Mouse (Mus musculus) G1E (cell line): ENCODE data around the gene Gm1673. TPM values are rescaled to one million over a fixed set of nuclear protein-coding genes. Genes with fewer than 3 reads are reported as not detected.

Experiments
- ATAC-seq: 2 replicates; pipeline ENCODE4 v1.8.0; 2016; ENCODE audit warnings: mild to moderate bottlenecking; ENCODE audit not compliant: insufficient number of reproducible peaks, poor library complexity, low FRiP score, severe bottlenecking; ENCODE audit errors: extremely low read depth
- DNase-seq: peaks from one replicate; pipeline ENCODE4 v3.0.0; 2012; ENCODE audit warnings: low spot score
- H3K27me3 ChIP-seq: 2 replicates; pipeline ENCODE4 v1.6.1; 2012; ENCODE audit warnings: mild to moderate bottlenecking, low read length, inconsistent platforms; ENCODE audit not compliant: insufficient read depth
- H3K36me3 ChIP-seq: replicated peaks from 2 replicates; pipeline ENCODE3; 2012; ENCODE audit warnings: mild to moderate bottlenecking, inconsistent platforms
- H3K4me1 ChIP-seq: 2 replicates; pipeline ENCODE4 v1.6.1; 2012; ENCODE audit warnings: low read depth, low read length, inconsistent platforms, mixed read lengths; ENCODE audit not compliant: insufficient read depth
- H3K4me3 ChIP-seq: 2 replicates; pipeline ENCODE4 v1.5.1; 2012; ENCODE audit warnings: low read depth, mild to moderate bottlenecking, inconsistent platforms, low read length, moderate library complexity, mixed read lengths
- H3K9me3 ChIP-seq: replicated peaks from 2 replicates; pipeline ENCODE4 v1.6.1; 2012; ENCODE audit warnings: inconsistent platforms
- CTCF ChIP-seq: IDR thresholded peaks from 2 replicates; pipeline ENCODE4 v1.5.1; 2012; ENCODE audit warnings: low read depth, low read length, inconsistent platforms, mixed read lengths
- GATA1 ChIP-seq: IDR thresholded peaks from 2 replicates; pipeline ENCODE4 v1.6.1; 2012; ENCODE audit warnings: borderline replicate concordance, low read length, inconsistent platforms, mixed read lengths
- GATA2 ChIP-seq: IDR thresholded peaks from 2 replicates; pipeline ENCODE4 v1.6.1; 2012; ENCODE audit warnings: low read depth, low read length, inconsistent platforms, borderline replicate concordance
- POLR2AphosphoS5 ChIP-seq: IDR thresholded peaks from 2 replicates; pipeline ENCODE4 v1.6.1; 2012; ENCODE audit warnings: low read depth, low read length, inconsistent platforms; ENCODE audit not compliant: insufficient replicate concordance
- TAL1 ChIP-seq: conservative IDR thresholded peaks from 2 replicates; pipeline ENCODE4 v1.6.1; 2012; ENCODE audit warnings: low read depth, low read length, inconsistent platforms, mixed read lengths
- polyA plus RNA-seq: library from polyadenylated mRNA; stranded (reverse); fragments of >175 nt; gene quantifications from 2 replicates; pipeline ENCODE4 v1.2.3, GENCODE M21; 2012
- total RNA-seq, 2 experiments: library from RNA; stranded (forward) in 1 of 2; stranded (reverse) in 1 of 2; fragments of 200-1000 nt in 1 of 2; fragments of >200 nt in 1 of 2; fragmentation: Nextera tagmentation in 1 of 2; gene quantifications; 2 replicates each; pipeline ENCODE4 v1.2.3; 2014 to 2017

Gm1673 gene
- total and polyA plus RNA-seq, 3 experiments: not detected

- Histone ChIP-seq H3K9me3 (no peaks in the 10 kb centered on the region), H3K27me3 (peaks cover 12% of the 10 kb centered on the region), H3K4me1 (no peaks in the 10 kb centered on the region), H3K36me3 (no peaks in the 10 kb centered on the region), H3K4me3 (no peak overlapping the region)
- ATAC-seq: no peak
- TF ChIP-seq POLR2AphosphoS5 (no peak), CTCF (no peak), GATA1 (no peak)
- DNase-seq: no peak
These were observed 47.8 kb downstream of the Gm1673 start for GRCm38 (mm10) chr5:34031022-34031421.

GRCm38 (mm10) chr5:34032520-34032919 lies 49.3 kb downstream of the Gm1673 start:
- Histone ChIP-seq H3K36me3 (no peaks in the 10 kb centered on the region), H3K4me1 (no peaks in the 10 kb centered on the region), H3K9me3 (no peaks in the 10 kb centered on the region), H3K27me3 (peaks cover 12% of the 10 kb centered on the region), H3K4me3 (no peak overlapping the region)
- TF ChIP-seq POLR2AphosphoS5 (no peak), GATA2 (no peak), TAL1 (no peak), GATA1 (no peak), CTCF (no peak)
- DNase-seq (no peak), ATAC-seq (no peak)

Other genes starting within 250 kb of the Gm1673 start
- gene Letm1, start 200.6 kb upstream of the Gm1673 start, total RNA-seq (2014; fragmentation: Nextera tagmentation): 20.8 and 21.6 TPM in 2 replicates
- 11.8 and 14.6 TPM in 2 replicates for gene Letm1, start 200.6 kb upstream of the Gm1673 start, total RNA-seq (2017)
- 25.4 and 28.6 TPM in 2 replicates for gene Letm1, start 200.6 kb upstream of the Gm1673 start, polyA plus RNA-seq
- gene Nsd2, start 162.7 kb upstream of the Gm1673 start, total RNA-seq (2014; fragmentation: Nextera tagmentation): 99.6 and 110 TPM in 2 replicates
- 75.6 and 129 TPM in 2 replicates for gene Nsd2, start 162.7 kb upstream of the Gm1673 start, total RNA-seq (2017)
- gene Nsd2, start 162.7 kb upstream of the Gm1673 start, polyA plus RNA-seq: 14.3 and 15.5 TPM in 2 replicates
- 41.2 and 46.7 TPM in 2 replicates for gene Nelfa, start 47.0 kb upstream of the Gm1673 start, total RNA-seq (2014; fragmentation: Nextera tagmentation)
- gene Nelfa, start 47.0 kb upstream of the Gm1673 start, total RNA-seq (2017): 26.9 and 28.7 TPM in 2 replicates
- gene Nelfa, start 47.0 kb upstream of the Gm1673 start, polyA plus RNA-seq: 62.5 and 81.6 TPM in 2 replicates
- not detected in 2 replicates for gene Nat8l, start 12.6 kb downstream of the Gm1673 start, total RNA-seq (2014; fragmentation: Nextera tagmentation)
- not detected in 2 replicates for gene Nat8l, start 12.6 kb downstream of the Gm1673 start, total RNA-seq (2017)
- gene Nat8l, start 12.6 kb downstream of the Gm1673 start, polyA plus RNA-seq: 0.01 TPM in 1 of 2 replicates, not detected in the other
- 0.83 TPM in 1 of 2 replicates, not detected in the other for gene Poln, start 186.0 kb downstream of the Gm1673 start, total RNA-seq (2014; fragmentation: Nextera tagmentation)
- 2.9 and 3.4 TPM in 2 replicates for gene Poln, start 186.0 kb downstream of the Gm1673 start, total RNA-seq (2017)
- gene Poln, start 186.0 kb downstream of the Gm1673 start, polyA plus RNA-seq: not detected in 2 replicates
- 85.7 and 94.2 TPM in 2 replicates for gene Haus3, start 186.1 kb downstream of the Gm1673 start, total RNA-seq (2014; fragmentation: Nextera tagmentation)
- gene Haus3, start 186.1 kb downstream of the Gm1673 start, total RNA-seq (2017): 111 and 121 TPM in 2 replicates
- gene Haus3, start 186.1 kb downstream of the Gm1673 start, polyA plus RNA-seq: 1.3 and 2.0 TPM in 2 replicates
- 9.8 and 12.8 TPM in 2 replicates for gene Mxd4, start 204.3 kb downstream of the Gm1673 start, total RNA-seq (2014; fragmentation: Nextera tagmentation)
- 28.4 and 38.6 TPM in 2 replicates for gene Mxd4, start 204.3 kb downstream of the Gm1673 start, total RNA-seq (2017)
- gene Mxd4, start 204.3 kb downstream of the Gm1673 start, polyA plus RNA-seq: 15.0 and 17.9 TPM in 2 replicates